Mouse (Mus musculus) heart, postnatal 25 days (tissue): ENCODE measurements around the gene Sgce. TPM values are rescaled to one million over a fixed set of nuclear protein-coding genes. Genes with fewer than 3 reads are reported as not detected.

Experiments
- DNase-seq: peaks from one replicate; pipeline ENCODE4 v3.0.0; 2022; ENCODE audit warnings: low spot score
- intact Hi-C: fragments of 180-260 bp; cut with DNase I; formaldehyde crosslinking; loops from one replicate; pipeline ENCODE4 v1.15.1; 2025
- total RNA-seq, 2 experiments: library from RNA; stranded (reverse); gene quantifications; 2 replicates each; pipeline ENCODE4 v1.2.3; 2021

The Sgce gene
- total RNA-seq, 2 experiments from 2014 or later = 19.4 to 22.7 TPM

DNA sequence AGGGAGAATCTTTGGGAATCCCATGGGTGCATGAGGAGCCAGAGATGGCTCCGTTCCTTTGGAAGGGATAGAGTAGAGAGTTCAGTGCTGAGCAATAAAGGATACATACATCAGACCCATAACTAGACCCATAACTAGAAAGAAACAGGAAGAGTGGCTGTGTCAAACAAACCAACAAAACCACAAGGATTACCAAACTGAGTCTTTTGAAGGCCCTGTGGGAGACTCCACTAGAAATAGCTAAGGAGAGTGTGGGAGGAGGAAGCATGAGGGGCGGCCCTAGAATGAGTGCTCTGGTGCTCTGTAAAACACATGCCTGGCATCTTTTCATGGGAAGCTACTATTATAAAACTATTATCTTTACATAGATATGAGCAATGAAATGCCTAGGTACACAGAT is 18.7 kb downstream of the Sgce start:
- intact Hi-C loops = no loop called here
- no peak for DNase-seq

DNA sequence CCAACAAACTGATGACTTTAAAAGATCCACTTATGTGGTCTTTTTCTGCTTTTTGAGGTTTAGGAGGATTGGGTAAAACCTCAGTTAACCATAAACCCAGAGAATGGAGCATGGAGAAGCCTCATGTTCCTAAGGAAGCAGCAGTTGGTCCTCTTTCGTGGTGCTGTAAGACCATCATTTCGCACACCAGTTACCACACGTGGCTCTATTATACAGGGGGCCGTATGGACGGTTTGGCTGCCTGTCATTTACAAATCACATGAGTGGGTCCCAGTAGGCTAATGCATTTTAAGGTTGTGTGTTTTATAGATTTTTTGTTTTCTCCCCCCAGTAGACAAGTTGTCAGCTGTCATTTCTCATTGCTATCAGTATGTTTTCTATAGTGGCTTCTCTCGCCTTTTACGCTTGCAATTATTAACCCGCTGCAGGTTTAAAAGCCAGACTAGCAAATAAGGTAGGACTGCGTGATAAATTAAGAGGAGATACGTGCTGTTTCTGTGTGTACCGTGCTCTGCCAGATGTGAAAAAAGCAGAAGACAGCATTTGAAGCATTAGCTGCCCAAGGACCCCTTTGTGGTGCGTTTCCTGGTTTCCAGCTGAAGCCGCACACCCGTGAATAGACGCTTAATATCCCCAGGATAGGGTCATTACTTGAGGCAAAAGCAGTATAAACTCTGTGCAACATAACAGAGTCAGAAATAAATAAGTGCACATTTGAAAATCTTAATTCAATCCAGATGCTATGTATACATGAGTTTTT is 22.8 kb downstream of the Sgce start:
- intact Hi-C loops = no loop called here
- no peak for DNase-seq

- DNase-seq = no peak
- intact Hi-C loops = no loop called here
Observed at GRCm38 (mm10) chr6:4722739-4723138, 24.3 kb downstream of the Sgce start.

- DNase-seq = no peak
- intact Hi-C loops = no loop called here
Observed at GRCm38 (mm10) chr6:4722142-4722541, 24.9 kb downstream of the Sgce start.

DNA sequence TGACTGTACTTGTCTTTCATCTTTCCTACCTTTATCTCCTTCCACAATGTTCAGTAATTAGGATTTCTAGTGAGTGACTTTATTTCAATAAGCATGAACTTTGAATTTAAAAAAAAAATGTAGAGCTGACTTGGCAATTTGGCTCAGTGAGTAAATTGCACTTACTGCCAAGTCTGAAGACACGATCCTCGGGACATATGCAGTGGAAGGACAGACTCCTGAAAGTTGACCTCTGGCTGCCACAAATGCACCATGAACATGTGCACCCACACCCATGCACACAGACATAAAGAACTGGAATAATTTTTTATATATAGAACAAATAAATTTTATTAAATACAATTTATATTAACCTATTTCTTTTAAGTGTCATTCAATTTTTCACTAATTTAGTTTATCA is 29.7 kb downstream of the Sgce start:
- intact Hi-C loops = no loop called here
- no peak for DNase-seq

DNA sequence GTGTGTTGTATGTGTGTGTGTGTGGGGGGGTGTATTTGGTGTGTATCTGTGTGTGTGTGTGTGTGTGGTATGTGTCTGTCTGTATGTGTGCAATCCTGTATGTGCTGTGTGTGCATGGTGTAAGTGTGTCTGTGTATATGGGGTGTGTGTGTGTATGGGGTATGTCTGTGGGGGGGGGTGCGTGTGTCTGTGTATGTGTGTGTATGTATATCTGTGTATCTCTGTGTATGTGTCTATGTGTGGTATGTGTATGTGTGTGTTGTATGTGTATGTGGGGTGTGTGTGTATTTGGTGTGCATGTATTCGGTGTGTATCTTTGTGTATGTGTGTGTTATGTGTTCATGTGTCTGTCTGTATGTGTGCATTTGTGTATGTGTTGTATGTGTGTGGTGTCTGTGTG is 30.8 kb downstream of the Sgce start:
- DNase-seq = no peak
- intact Hi-C loops = no loop called here

DNA sequence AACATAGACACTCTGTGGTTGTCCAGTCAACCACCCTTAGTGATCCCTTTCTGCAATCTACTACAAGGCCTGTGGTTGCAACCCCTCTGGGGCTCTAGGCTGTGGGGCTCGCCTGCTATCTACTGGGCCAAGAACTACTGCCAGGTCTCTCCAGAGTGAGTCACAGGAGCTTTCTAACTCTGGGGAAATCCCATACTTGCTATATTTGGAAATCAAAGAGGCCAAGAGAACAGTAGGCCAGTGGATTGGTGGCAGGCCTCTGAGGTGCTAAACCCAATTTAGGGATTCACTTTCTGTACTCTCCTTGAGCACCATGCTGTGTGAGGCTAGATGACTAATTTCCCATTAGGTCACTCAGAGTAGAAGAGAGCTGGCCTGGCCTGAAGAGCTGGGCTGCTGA is 38.0 kb downstream of the Sgce start:
- intact Hi-C loops = no loop called here
- DNase-seq = no peak

- intact Hi-C loops = no loop called here
- no peak for DNase-seq
Observed at GRCm38 (mm10) chr6:4706415-4706814, 40.6 kb downstream of the Sgce start.

DNA sequence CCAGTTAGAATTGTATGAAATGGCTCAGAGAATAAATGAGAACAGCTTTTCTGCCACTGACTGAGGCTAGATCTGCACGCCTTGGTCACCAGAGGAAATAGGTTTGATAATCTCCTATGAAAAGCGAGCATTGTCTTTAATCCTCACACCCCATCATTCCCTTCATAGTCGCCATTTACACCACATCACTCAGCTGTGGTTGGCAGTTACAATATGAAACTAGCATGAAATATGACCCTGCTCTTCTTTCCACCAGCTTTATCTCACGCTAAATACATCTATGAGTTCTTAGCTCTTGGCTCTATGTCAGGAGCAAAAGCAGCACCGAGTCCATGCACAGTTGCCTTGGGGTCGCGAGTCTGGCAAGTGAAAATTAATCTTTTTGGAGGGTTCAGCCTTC is 43.1 kb downstream of the Sgce start:
- intact Hi-C loops = no loop called here
- no peak for DNase-seq

GRCm38 (mm10) chr6:4701641-4702040 is 45.4 kb downstream of the Sgce start:
- no peak for DNase-seq
- intact Hi-C loops = no loop called here

DNA sequence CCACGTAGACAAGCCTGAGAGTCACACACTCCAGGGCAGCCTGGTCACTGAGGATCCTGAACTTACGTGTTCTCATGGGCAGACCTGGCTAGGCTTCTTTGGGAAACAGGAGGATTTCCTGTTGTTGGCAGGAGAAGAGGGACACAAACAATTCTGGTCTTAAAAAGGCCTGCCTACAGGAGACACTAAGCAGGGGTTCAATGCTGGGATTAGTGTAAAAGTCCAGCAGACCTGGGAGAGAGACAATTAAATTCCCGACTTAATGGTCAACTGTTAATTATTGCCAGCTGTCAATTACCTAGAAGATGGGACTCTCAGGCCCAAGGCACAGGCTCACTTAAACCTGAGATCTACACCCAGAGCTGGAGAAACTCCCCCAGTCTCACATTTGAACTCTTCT is 51.2 kb downstream of the Sgce start:
- no peak for DNase-seq
- intact Hi-C loops = no loop called here

DNA sequence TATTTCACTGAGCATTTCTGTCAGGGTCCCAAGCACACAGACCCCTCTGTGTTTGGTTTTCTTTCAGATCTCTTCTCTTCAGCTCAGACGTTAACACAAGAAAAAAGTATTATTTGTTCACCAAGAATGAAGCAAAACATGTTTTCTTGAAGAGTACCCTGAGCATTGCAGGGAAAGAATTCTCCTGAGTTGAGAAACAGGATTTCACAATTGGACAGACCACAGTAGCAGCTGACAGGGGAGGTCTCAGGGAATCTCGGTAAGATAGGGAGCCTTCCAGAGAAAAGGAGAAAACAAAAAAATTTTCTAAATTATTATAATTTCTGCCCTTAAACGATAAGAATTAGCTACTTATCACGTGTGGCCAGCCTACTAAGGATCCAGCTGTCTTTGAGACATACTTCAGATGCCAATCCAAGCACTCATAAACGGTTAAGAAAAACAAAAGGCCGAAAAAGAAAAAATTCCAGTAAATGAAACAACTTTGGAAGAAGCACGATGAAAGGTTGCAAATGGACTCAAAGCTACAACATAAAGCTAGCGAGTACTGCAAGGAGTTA is 52.3 kb downstream of the Sgce start:
- DNase-seq = no peak
- intact Hi-C loops = no loop called here

DNA sequence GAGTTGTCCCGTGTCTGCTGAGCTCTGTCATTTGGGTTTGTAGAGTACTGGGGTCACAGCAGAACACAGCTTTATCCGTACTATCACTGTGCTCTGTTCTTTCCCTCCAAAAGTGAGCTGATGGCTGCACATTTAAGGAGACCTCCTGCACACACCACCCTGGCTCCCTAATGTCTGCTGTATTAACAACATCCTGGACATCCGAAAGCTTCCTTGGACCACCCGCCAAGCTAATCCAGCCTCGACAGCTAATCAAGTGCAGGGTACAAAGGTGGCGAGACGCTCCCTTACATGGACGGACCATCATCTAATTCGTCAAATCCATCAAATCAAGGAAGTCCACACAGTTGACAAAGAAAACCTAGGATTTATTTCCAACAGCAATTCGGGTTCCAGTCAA is 53.5 kb downstream of the Sgce start:
- intact Hi-C loops = no loop called here

GRCm38 (mm10) chr6:4690438-4690837 is 56.6 kb downstream of the Sgce start:
- intact Hi-C loops = no loop called here
- DNase-seq = no peak

More for the DNA sequence above, 53.5 kb downstream of the Sgce start:
- no peak for DNase-seq

DNA sequence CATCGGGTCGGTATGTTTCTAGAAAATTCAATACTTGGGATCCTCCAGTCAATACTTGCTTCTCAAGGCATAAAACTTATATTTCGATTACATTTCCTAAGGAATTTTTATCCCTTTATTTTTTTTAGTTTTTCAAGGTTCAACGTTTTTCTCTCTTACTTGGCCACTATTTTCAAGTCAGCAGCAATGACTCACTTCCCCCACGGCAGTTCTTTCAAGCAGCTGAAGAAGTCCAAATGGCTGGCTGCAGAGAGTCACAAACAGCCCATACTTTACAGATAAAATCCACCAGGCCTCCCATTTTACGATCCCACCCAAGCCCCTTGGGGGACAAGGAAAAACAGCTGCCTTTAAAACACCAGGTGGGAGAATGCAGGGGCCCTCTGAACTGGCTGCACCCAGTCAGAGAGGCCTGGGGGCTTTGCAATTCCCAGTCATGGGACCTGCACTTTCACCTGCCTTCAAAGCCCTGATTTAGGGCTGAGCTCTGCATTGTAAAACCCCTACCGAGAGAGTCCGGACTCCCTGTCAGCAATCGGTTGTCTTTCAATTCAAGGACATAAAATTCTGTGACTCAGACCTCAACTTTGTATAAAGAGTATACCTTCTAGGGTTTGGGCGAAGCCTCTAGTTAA is 62.2 kb downstream of the Sgce start:
- no peak for DNase-seq
- intact Hi-C loops = no loop called here

DNA sequence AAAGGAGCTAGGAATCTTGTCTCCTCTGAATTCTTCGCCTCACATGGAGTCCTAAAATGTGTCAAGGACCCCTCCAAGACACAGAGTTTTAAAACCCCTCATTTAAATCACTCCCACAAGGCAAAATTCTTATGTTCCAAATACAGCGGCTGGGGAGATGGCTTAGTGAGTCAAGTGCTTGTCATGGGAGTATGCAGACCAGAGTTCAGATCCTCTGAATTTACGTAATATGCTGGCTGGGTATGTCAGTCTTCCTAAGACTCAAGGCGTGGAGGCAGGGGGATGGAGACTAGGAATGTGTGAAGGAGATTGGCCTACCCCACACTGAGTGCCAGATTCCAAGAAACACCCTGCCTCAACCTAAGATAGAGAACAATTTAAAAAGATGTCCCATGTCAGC is 66.4 kb downstream of the Sgce start:
- no peak for DNase-seq
- intact Hi-C loops = no loop called here

GRCm38 (mm10) chr6:4679981-4680380 is 67.0 kb downstream of the Sgce start:
- intact Hi-C loops = no loop called here
- DNase-seq = no peak

GRCm38 (mm10) chr6:4677356-4677761 is 69.6 kb downstream of the Sgce start:
- no peak for DNase-seq
- intact Hi-C loops = no loop called here

DNA sequence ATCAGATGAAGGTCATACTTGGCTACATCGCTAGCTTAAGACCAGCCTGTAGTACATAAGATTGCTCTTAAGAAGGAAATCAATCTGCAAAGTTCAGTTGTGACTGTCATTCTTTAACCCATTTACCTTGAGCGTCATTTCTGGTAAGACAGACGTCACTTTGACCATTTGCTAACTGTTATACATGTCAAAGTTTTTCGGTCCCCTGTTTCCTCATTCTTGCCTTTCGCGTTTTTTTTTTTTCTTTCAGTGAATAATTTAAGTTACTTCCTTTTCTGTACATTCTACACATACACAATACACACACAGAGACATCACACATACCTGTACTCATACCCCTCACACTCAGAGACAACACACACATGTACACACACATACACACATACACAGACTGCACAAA is 81.9 kb downstream of the Sgce start:
- no peak for DNase-seq
- intact Hi-C loops = no loop called here

DNA sequence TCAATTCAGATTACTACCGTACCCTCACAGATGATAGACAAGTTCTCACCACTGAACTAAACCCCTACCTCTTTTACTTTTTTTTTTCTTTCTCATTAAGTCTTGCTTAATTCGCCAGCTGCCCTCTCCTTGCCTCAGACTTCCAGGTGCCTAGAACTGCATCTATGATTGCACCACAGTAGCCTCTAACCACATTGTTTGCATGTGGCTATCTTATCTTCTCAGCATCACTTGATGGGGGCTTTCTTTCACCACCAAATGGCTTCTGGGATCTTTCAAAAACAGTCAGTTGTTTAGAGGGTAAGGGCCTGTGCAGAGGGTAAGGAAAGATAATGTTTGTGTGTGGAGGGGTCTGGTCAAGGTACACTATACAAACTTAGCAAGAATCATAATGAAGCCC is 82.7 kb downstream of the Sgce start:
- intact Hi-C loops = no loop called here
- no peak for DNase-seq

DNA sequence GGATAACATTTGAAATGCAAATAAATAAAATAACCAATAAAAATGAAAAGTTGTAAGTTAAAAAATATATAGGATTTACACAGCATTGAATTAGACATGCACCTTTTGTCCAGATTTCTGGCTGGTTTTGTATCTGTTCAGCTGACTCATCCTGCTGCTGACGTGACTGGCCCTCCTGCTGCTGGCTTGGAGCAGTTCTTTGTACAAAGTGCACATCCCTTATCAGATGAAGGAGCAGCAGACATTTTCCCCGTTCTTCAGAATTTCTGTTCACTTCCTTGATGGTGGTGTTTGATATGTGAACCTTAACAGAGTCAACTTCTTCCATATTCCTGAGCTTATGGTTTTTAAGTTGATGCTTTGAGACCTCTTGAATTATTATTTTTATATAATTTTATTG is 83.5 kb downstream of the Sgce start:
- intact Hi-C loops = no loop called here
- no peak for DNase-seq

DNA sequence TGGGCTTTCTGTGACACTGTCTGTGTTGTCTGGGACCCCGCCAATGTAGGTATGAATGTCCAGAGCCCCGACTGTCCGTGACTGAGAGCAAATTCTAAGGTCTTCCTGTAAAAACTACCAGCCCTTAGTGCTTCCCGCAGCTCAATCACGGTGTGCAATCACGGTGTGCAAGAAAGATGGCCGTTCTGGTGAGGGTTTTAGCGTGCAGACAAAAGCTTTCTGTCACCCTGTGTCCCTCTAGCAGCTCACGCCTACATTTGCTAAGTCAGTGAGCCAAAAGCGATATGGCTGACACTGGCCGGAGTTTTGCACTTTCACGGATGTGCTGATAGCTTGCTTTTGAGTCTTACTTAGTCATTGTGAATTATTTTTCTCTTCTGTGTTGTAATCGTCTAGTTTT is 88.1 kb downstream of the Sgce start:
- DNase-seq = no peak
- intact Hi-C loops = no loop called here
